Mouse (Mus musculus): ENCODE measurements around the gene Pcnx3. TPM values are rescaled to one million over a fixed set of nuclear protein-coding genes. Genes with fewer than 3 reads are reported as not detected.

Pcnx3 gene
- polyA plus RNA-seq (2012): 206 and 209 TPM in 2 replicates

DNA sequence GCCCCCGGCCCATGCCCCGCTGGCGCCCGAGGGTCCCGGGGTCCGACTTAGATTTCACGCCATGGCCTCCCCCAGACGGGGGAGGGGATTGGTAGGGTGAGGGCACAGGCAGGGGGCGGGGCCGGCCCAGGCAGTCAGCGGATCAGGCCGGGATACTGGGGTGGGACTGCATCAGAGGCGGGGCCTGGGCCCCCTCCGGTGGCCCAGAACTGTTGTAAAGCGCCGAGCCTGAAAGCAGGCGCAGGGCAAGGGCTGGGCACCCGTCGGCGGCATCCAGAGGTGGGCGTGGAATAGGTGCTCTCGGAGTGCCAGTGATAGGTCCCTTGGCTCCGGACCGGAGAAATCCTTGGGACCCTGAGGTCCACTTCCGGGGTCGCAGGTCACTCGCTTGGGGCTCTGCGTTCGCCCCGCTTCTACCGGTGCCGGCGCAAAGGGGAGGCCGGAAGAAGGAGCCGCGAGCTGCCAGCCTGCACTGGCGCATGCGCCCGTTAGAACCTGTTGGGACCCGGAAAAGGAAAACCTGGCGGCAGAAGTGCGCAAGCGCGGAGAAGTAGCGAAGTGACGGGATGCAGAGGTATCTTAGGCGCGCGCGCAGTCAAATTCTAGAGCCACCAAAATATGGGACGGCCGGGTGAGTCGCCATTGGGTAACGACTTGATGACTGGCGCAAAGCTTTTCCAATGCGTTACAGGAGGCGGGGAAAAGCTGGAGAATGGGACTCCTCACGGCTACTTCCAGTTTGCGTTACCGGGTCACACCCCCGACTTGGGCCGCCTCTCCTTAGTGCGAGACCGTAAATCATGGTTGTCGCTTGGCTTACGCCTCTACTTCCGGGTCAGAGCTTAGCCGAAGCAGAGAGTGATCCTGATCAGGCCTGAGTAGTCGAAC is at the start of gene Pcnx3, which contains the start of gene Map3k11:
TSS of gene Pcnx3 (minus strand) at position 709 of the 888 bp plus-strand sequence.
TSS of gene Map3k11 (plus strand) at position 543 of the 888 bp plus-strand sequence.
- TF ChIP-seq GATA1 (IDR thresholded peaks at IDR 0.05; ENCODE audit: low read length): no peak

DNA sequence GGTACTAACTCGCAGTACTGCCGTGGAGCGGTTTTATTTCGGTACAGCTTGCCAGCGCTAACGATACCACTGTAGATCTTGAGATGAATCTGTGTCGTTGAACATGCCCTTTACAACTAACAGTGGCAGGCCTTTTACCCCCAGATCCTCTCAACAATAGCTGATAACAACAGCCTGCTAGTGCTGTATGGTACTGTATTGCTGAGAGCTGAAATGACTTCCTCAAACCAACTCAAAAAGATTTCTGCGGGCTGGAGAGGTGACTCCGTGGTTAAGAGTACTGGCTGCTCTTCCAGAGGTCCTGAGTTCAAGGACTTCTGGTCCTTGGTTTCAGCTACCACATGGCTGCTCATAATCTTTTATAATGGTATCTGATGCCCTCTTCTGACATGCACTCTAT is 45.6 kb upstream of the Pcnx3 start:
- no peak for TF ChIP-seq GATA1 (IDR thresholded peaks at IDR 0.05; ENCODE audit: low read length)

DNA sequence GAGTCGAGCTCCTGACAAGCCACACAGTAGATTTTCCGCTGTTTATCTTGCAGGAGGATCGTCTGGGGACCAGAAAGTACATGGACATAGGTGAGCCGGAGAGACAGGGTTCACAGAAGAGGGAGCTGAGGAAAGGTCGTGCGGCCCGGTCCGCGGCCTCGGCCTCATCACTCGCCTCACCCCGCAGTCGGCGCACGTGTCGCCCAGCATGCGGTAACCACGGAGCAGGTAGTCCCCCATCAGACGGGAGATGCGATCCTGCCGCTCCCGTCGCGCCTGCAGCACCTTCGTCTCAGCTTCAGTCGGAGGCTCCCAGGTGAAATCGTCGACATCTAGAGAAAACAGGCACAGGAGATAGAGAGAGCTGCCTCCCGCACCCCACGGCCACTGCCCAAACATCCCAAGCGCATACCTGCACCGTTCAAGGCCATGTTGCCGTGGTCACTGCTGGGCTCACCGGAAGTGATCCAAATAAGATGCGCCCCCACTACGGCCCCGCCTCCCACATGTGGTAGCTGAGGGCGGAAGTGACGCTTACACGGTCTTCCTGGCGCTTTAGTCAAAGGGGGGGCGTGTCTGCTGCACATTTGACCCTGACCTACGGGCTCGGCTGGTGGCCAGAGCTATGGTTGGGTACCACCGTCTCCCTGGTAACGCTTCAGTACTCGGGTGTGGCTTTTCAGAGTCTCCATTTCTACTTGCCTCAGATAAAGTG is 42.7 kb upstream of the Pcnx3 start:
- no peak for TF ChIP-seq GATA1 (IDR thresholded peaks at IDR 0.05; ENCODE audit: low read length)

DNA sequence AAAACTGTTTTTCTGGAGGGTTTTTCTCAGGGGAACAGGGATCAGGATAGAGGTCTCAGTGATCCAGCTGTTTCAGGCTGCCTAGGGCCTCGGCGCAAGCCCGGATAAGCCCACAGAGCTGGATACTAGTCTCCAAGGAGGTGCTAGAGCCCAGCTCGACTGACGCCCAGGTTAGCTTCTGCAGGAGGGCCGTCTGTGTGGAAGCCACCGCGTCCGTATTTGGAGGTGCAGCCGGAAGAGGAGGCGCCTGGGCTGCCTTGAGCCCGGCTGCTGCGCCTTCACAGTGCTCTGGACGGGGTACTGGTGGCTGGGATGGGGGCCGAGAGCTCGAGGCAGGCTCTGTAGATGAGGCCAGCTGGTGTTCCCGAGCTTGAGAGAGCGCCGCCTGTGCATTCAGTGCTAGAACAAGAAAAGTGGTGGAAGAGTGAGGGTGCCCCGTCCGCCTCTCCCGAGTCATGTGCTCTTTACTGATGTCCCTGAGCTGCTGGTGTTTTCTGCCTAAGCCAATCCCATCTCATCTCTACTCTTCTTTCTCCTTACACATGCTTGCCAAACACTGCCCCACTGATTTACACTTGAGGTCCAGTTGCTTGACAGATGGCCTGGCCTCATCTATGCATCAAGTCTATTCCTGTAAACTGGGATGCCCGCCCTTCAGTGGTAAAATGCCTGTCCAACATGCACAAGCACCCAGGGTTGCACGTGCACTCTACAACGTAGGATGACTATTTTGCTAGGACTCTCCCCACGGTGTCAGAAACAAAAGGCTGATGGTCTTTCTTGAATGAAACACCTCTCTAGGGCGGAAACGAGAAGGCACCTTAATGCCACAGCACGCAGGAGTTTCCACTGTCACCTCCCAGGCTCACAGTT is 41.8 kb upstream of the Pcnx3 start:
- no peak for TF ChIP-seq GATA1 (IDR thresholded peaks at IDR 0.05; ENCODE audit: low read length)

DNA sequence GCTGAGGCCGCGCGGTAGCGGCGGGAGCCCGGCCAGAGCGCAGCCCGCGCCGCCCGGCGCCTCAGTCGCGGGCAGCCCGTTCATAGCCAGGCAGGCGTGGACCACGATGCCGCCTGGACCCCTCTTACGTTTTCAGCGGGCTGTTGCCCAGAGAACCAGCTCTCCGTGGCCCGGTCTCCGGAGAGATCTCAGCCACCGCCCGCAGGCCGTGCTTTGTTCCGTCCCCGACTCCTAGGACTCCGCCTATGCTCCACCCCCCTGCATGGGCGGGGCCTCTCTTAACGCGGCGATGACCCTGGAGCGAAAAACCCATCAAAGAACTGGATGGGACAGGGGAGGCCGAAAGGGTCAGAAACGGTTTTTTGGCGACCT is 40.7 kb upstream of the Pcnx3 start, which contains the start of gene Fam89b:
TSS of gene Fam89b (minus strand) at position 210 of the 372 bp plus-strand sequence.
- no peak for TF ChIP-seq GATA1 (IDR thresholded peaks at IDR 0.05; ENCODE audit: low read length)

DNA sequence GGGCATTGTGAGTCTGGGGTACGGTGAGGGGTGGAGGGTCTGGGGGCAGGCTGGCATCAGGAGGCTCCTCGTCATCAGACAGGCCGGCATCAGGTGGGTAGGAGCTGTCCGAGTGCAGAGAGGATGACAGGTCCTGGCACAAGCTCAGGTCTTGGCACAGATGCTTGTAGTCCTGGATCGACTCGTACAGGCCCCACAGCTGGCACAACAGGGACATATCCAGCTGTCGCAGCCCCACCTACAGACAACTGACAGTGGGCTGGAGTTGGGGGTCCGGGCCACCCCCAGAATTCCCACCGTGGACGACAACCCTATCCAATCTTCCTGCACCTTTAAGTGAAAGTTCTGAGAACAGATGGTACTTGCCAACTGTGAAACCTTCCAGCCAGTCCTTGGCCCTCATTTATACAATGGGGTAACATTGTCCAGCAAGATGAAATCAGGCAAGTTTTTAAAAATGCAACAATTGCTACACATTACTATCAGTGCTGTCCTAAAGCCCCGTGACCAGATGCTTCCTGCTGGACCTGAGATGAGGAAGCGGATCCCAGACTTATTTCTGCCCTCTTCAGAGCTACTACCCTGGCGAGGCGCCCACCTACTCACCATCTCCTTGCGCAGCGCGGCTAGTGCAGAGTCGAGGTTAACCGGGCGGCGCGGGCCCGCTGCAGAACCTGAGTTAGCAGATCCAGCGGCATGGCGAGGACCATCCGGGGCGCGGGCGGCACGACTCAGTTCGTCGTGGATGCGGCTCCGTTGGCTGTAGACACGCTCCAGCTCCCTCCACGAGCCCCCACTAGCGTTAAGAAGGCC is 40.1 kb upstream of the Pcnx3 start:
- no peak for TF ChIP-seq GATA1 (IDR thresholded peaks at IDR 0.05; ENCODE audit: low read length)

DNA sequence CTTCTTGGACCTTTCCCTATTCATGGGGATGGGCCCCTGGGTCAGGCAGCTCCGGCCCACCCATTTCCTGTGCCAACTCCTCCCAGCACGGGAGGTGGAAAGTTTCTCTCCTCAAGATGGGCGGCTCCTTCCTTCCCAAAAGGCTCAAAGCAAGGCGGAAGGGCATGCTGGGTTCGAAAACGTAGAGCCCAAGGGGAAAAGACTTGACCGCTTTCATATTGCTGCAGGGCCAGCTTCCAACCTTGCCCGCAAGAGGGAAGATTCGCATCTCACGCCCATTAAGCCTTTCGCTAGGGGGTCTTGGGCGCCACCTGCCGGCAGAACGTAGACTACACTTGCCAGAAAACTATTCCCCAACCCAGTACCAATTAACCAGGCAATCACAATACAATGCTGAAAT is 39.0 kb upstream of the Pcnx3 start:
- TF ChIP-seq GATA1 (IDR thresholded peaks at IDR 0.05; ENCODE audit: low read length): no peak

DNA sequence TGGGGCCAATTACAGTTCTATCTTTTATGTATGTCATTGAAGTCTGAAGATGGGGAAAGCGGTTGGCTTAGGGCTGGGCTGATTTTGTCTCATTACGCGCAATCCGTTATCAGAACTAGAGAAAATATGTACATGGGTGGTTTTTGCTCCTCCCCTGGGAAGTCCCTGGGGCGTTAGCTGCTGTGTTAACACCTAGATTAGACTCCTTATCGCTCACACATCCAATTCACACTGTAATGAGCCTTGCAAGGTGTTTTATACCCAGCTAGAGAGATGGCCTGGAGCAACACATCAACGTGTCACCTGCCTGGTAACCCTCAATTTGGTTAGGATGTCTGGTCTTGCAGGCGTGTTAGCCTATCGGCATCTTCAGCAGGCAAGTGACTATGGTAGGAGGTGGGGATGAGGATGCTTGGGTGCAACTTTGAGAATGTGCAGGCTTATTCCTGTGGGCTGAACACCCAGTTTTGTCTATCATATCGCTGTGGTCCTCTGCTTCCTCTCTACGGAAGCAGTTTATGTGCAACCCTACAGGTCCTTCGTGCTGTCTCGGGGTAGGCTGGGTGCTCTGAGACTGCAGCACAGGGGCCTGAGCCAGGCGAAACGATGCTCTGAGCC is 38.4 kb upstream of the Pcnx3 start:
- peak; percentile 79 for TF ChIP-seq GATA1 (IDR thresholded peaks at IDR 0.05; ENCODE audit: low read length)

DNA sequence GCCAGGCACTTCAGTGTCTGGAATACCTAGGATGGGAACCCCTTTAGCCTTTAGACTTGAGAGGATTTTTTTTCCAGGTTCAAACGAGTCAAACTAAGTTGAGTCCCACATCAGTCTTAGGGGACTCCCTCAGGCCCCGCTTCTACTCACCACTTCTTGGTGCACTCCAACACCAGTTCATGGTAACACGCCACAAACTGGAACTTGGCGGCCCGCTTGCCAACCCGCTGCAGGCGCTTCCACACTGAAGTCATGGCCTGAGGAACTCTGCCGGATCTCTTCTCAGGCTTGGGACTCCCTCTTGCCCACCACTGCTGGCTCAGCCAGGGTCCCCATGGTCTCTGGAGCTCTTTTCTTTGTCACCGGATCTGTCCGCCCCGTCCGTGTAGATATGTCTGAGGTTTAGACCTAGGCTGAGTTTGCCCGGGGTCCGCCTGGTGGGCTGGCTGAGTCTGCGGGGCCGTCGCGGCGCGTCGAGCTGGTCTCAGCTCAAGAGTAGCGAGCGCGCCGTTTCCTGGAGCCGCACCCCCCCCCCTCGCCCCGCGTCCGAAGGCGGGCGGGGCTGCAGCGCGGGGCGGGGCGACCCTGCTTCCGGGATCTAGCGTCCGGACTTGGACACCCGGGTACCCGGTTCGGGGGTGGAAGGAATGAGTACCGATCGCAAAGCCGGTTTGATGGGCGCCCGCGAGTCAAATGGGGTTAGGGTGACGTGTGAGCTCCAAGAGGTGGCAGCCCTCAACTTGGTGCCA is 37.2 kb upstream of the Pcnx3 start, which contains the start of gene Ehbp1l1:
TSS of gene Ehbp1l1 (minus strand) at position 551 of the 749 bp plus-strand sequence.
- TF ChIP-seq GATA1 (IDR thresholded peaks at IDR 0.05; ENCODE audit: low read length): no peak

DNA sequence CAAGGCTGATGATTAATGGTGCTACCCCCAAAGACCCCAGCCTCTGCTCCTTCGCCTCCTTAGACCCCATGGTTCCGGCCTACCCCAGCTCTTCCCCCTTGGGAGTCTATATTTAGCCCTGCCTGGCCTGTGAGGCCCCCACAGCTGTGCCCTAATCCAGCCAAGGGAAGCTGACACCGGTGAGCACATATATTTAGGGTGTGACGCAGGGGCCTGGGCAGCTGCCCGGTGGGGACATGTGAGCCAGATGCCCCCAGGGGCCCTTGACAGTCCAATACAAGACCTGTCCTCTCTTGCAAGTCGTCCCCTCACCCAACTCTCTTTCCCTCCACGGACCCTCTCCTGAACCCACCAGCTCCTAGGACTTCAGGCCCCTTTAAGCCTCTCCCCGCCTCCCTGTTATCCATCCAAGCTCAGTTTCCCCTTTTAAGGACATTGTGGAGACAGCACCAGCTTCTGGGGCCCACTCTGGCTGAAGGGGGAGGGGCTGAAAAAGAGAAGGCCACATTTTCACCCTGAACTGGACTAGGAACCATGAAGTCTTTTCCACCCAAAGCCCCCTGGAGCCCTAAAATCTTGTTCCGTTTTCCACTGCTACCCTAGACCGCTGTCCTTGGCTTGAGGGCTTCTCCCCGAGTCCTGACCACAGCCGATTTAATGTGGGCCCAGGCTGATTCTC is 36.5 kb upstream of the Pcnx3 start:
- TF ChIP-seq GATA1 (IDR thresholded peaks at IDR 0.05; ENCODE audit: low read length): no peak

DNA sequence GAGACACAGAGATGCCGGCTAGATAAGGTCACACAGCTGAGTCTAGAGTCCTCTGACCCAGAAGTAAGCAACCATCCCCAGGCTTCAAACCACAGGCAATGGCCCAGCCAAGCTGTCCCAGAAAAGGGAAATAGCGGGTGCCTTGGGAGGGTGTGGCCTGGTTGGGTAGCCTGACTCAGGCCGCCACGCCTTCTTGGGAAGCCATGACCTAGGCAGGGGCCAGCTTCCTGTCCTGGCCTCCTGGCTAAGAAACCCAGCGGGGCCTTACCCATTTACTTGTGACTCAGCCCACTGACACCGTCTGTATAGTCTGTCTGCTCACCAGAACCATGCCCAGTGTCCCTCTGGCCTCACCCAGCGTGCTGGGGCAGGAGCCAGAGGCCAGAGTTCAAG is 35.8 kb upstream of the Pcnx3 start:
- no peak for TF ChIP-seq GATA1 (IDR thresholded peaks at IDR 0.05; ENCODE audit: low read length)

DNA sequence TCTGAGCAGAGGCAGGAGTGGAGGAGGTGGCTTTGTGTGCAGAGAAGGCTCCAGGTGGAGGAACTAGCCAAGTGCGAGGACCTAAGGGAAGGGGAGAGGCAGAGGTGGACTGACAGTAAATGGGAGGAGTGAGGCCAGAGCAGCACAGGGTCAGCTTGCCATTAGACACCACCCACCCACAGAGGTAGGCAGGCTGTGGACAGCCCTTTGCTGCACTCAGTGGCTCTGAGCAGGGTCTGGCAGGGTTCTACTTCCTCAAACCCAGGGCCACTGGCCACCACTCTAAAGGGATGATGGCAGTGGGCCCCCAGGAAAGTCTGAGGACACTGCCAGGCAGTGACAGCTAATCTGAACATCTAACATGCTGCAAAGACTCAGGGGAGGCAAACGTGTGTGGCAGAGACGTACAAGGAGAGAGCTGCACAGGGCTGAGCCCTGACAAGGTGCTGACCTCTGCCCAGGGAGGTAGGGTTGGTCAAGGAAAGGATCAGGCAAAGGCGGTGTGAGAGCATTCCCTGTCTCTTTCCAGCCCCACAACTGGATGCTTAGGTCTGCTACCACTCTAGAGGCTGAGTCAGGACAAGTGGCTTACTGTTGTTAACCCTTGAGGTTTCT is 35.3 kb upstream of the Pcnx3 start:
- no peak for TF ChIP-seq GATA1 (IDR thresholded peaks at IDR 0.05; ENCODE audit: low read length)
